Mouse (Mus musculus) neural tube, embryonic 10.5 days (tissue): ENCODE data around the gene Zic2.
A peak's percentile ranks its signal among the peaks of the same experiment; 100 is the strongest.

Experiments
- DNase-seq: peaks from one replicate; pipeline ENCODE4 v3.0.0-alpha.2; 2017; ENCODE audit warnings: low spot score; ENCODE audit errors: extremely low spot score

Gene Zic2

DNA sequence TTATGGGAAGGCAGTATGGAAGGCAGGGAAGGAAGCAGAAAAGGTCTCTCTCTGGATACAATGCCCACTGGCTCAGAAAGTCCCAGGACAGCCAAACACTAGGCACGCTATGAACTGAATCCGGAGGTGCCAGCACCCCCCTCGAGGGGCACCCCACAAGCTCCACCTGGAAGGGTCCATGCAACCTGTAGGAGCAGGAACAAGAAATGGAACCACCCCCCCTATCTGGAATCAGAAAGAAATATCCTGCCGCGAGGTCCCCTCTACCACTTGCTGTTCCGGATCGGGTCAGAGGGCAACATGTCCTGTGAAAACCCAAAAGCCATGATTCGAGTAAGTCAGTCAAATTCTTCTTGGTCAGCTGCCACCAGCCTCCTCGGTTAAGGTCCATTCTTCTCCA, 13.3 kb upstream of the Zic2 start:
- DNase-seq = peak; percentile 49

DNA sequence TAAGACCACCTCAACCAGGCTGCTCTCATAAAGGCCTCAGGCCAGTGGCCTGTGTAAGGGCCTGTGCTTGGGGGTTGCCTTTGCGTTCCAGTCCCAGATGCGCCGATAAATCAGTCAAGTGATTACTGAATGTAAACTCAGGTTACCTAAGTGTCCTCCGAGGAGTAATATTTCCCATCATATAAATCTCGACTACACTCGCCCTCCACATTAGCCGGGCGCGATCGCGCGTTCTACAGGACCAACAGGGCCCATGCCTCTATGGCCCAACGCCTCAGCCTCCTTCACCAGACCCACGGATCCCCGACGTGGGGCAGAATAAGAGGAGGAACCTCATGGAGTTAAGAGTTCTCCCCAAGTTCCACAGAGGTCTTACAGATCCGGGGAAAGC, 12.6 kb upstream of the Zic2 start:
- DNase-seq = peak; percentile 63

DNA sequence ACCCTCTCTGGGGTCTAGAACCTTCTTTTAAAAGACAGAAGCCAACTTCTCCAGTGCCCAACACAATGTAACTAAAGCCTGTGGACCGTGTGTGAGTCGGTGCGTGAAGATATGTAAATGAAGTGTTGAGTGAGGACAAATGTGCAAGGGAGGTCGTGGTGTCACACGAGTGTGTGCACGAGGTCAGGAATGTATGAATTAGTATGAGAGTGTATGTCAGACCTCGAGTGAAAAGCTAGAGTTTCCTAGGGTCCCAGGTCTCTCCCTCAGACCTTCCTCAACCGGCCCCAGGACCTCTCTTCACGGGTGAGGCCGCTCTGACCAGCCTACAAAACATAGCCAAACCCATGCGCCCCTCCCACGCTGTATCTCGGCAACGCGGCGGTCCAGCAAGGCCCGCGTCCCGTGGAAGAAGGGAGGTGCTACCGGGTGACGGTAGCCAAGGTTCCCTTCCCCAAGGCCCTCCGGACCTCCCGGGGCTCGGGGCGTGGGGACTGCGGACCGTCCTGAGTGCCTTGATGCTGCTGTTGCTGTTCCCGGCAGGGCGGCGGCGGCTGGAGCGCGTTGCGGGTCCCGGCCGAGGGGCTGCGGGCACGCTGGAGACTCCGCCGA, 12.0 kb upstream of the Zic2 start:
- peak; percentile 69 for DNase-seq

DNA sequence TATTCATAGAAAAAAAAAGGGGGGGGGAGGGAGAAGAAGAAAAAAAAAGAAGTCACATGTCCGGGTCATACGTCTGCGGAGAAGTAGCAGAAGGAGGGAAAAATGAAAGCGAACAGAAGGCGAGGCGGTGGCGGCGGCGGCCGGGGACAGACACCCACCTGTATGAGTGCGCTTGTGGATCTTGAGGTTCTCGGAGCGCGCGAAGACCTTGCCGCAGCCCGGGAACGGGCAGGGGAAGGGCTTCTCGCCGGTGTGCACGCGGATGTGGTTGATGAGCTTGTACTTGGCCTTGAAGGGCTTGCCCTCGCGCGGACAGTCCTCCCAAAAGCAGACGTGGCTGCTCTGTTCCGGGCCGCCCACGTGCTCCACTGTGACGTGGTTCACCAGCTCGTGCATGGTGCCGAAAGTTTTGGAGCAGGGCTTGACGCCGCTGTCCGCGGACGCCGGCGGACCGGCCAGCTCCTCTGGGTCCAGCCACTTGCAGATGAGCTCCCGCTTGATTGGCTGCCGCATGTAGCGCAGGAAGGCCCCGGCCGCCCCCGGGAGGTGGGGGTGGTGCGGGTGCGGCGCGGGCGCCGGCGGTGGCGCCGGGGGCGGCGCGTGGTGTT, 11.4 kb upstream of the Zic2 start:
- DNase-seq = peak; percentile 77

DNA sequence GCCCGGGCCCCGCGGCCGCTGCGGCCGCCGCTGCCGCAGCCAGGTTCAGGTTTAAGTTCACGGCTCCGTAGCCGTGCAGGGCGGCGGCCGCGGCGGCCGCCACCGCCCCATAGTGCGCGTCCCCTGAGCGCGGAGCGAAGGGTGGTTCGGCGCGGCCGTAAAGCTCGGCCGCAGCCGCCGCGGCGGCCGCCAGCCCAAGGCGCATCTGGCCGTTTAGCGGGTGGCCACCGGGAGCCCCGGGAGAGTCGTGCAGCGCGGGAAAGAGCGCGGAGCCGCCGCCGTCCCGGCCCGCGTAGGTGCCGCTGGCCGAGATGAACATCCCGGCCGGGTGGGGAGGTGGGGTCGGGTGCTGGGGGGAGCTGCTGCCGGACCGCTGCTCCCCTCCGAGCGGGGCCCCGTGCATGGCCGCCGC, 10.9 kb upstream of the Zic2 start:
- DNase-seq = no peak

DNA sequence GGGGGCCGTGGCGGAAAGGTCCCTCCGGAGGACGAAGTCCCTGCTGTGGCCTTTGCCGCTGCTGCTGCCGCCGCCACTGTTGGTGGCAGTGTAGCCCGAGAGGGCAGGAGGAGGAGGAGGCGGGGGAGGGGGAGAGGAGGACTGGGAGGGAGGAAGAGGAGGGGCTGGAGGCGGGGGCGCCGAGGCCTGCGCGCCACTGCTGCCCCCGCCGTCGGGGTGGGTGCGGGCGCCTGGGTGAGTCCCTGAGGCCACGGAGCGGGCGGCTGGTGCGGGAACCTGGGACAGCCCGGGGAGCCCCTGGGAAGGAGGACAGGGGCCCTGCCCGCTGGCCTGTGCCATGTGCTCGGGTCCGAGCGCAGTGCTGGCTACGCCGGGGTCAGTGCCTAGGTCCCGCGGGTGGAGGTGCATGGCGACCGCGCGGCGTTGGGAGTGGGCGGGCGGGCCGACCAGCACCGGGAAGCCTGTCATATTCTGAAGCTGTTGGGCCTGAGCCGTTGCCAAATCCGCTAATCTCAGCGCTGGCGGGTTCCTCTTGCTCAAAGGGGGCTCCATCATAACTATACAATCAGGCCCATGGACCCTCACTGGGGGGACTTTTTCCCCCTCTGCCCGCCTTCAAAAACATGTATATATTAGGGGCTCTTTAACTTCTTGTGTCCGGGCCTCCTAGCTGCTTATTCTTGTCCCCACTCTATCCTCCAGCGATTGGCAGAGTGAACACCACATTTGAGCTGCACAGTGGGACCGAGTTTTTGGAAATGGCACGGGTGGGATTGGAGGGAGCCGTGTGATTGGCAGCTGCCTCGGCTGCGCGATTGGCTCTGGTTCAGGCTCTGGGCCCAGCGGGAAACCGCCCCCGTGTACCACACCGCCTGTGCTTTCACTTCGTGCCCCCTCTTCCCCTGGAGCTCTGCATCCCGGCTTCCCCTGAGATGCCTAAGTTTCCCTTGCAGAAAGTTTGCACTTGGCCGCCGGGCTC, 10.2 kb upstream of the Zic2 start, which contains the start of gene Zic5:
Zic5 (minus strand) TSS at position 915 of the 979 bp plus-strand sequence.
- peak; percentile 85 for DNase-seq

DNA sequence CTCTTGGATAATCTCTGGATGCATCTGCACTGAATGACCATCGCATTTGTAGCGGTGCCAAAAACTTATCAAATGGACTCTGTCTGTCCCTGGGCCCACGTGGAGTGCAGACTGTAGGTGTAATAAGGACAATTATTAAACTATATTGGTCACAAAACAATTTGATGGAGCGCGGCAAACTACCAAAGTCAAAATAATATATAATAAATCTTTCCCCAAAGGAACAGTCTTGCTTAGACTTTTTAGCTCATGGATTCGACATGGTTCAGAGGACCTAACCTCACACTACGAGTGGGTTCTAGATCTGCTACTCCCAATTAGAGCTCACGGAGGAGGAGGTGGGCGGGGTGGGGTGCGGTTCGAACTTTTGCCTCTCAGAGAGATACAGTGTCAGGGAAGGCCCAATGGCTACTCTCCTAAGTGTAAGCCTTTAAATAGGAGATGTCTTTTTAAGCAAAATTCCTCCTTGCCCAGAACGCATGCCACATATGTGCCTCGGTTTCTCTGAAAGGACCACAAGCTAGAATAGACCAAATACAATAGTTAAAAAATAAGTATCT, 9.2 kb upstream of the Zic2 start:
- no peak for DNase-seq

DNA sequence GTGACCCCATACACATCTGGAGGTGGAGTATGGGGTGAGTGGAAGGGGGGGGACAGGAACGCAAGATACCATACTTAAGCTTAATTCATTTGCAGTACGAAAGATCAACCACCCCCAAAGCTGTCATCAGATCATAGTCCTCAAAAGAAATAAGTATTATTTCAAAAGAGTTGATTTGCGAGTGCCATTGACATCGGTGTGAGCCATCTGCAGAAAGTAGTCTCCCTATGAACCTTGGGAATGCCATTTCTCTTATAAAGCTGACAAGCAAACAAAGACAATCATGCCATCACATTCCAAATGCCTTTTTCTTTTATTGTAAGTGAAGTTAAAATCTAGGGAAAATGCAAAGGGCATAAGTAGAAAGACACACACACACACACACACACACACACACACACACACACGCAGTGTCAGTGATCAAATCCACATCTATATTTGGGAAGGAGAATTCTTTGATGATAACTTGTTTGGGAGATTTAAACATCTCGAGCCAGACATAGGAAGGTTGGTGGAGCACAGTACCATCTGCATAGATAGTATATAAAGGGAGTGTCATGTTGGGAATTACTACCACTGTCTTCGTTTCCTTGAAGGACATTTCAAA, 8.4 kb upstream of the Zic2 start:
- DNase-seq = peak; percentile 17

DNA sequence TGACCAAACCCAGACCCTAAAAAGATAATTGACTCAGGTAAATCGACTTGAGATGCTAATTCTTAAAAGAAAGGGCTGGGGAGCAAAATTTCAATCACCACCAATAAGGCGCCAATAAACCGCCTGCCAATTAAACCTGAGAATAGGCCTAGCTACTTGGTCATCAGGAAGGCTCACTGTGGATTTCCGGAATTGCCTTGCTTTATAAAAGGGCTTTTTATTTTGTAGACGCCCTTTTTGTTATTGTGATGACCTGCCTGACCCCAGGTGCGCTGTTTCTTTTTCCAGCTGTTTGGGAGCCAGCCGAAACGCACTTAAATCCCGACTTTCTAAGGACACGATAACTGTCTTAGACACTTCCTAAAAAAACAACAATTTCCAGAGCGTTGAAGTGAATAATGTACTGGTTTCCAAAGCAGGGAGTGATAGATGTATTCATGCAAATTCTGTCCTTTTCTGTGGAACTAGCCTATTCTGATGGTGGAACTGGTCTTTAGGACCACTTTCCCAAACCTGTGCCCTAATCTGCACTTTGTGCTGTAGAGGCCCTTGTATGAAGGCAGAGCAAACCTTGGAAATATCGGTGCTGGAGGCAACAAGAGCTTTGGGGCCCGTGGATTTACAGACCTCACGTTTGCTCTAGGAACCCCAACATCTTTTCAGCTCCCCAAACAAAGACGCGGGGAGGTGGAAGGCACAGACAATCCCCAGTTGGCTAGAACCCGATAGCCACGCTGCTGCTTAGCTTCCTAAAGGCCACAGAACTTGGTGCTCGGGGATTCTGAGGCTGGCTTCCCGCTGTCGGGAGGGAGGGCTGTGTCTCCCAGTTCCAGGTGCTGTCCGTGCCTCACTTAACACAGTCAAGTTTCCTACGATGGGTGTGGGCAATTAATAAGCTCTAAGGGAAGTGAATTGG, 7.1 kb upstream of the Zic2 start:
- peak; percentile 71 for DNase-seq

DNA sequence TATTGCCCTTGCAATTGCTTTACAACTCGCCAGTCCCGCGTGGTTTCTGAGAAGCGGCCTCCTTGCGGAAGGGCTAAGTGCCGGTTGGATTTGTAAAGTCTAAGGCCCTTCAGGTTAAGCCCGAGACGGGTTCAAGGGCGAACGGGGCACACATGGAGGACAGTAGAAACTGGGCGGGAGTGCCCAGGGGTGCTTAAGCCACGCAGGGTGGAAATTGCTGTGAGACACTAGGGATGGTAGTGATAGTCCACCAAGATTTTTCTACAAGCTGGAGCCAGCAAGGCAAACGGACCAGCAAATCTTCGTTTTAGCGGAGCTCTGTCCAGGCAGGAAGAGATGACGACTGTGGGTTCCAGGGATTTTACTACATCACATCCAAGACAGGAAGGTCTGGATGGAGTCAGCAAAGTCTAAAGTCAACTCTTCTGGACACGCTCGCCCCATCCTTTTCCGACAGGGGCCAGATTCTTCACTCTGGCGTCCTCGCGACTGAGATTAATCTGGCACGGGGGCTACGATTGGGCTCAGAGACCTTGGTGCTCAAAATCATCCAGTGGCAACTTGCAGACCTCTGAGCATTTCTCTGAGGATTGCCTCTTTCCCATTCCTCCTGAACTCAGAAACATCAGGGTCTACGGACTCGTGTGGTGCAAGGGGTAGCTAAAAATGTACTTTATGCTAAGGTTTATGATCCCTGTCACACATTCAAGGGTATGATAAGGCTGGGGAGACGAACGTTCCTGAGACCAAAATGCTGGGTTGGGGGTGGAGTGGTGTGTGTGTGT, 6.1 kb upstream of the Zic2 start:
- DNase-seq = peak; percentile 76

DNA sequence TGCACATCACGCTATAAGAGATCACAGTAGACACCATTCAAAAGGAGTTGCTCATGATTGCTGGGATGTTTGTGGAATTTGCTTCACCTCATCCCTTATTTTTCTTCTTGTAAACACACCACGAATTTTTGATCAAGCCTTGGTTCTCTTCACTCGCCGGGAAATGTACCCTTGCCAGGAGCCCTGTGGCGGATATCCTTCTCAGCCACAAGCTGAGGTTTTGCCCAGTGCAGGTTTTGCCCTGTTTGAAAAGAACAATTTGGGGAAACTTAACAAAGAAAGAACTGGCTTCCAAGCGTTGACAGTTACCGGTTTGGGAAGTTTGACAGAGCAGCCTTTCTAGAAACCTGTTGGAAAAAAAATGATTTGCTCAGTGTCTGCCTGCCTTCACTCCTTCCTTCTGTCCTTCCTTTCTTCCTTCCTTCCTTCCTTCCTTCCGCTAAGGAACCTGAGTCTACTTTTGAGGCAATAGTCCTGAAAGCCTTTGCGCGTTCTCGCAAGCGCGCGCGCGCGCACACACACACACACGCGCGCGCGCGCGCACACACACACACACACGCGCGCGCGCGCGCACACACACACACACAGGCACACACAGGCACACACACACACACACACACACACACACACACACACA, 3.7 kb upstream of the Zic2 start:
- DNase-seq = peak; percentile 49

DNA sequence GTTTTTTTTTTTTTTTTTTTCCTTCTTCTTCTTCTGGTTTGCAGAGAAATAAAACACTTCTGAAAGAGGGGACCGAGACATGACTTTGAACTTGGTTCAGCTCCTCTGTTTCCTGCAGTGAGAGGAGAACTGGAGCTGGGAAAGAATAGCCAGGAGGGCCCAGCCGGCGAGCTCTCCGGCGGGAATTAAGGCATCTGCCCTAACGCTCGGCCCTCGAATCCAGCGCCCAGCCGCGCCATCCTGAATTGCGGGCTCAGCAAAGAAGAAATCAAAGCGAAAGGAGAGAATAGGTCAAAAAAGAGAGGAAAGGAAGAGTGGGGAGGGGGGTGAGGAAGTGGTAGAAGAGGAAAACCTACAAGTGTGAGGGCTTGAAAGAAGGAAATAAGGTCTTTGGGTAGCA, 3.1 kb upstream of the Zic2 start:
- DNase-seq = peak; percentile 62

DNA sequence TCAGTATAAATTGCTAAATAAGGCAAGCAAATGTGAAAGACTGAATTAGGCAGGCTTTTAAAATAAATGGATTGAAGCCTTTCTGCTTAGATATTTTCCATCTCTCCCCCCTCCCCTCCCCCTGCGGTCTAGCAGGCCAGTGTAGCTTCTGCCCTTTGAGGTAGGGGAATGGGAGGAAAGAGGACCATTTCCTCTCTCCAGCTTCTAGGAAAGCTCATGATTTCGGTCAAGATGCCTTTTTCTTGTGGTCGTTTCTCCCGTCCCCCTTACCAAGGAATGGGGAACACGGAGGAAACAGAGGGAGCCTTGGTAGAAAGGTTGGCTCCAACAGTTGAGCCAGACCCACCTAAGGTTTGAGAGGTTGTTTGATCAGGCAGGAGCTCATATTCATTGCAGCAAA, 2.6 kb upstream of the Zic2 start:
- DNase-seq = peak; percentile 40

DNA sequence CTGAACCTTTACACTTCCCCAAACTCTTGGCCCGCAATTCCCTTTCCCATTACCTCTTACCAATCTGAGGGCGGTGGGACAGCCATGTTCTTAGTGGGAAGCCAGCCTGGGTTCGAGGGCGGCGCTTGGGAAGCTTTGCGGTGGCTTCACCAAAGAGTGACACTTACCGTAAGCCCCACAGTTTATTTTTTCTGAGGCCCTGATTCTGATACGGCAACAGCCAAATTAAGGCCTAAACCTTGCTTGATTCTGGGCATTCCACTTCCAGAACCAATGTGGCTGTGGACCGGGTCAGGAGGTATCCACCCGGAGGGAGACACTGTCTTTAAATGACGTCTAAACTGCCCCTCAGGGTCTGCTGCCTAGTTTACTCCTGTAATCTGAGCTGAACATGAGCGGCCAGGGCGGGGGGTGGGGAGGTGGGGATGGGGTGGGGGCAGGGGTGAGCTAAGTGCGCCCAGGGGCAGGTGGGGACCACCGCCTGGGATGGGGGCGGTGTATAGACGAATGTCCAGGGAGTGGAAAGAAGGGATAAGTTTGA, 2.0 kb upstream of the Zic2 start:
- peak; percentile 61 for DNase-seq

DNA sequence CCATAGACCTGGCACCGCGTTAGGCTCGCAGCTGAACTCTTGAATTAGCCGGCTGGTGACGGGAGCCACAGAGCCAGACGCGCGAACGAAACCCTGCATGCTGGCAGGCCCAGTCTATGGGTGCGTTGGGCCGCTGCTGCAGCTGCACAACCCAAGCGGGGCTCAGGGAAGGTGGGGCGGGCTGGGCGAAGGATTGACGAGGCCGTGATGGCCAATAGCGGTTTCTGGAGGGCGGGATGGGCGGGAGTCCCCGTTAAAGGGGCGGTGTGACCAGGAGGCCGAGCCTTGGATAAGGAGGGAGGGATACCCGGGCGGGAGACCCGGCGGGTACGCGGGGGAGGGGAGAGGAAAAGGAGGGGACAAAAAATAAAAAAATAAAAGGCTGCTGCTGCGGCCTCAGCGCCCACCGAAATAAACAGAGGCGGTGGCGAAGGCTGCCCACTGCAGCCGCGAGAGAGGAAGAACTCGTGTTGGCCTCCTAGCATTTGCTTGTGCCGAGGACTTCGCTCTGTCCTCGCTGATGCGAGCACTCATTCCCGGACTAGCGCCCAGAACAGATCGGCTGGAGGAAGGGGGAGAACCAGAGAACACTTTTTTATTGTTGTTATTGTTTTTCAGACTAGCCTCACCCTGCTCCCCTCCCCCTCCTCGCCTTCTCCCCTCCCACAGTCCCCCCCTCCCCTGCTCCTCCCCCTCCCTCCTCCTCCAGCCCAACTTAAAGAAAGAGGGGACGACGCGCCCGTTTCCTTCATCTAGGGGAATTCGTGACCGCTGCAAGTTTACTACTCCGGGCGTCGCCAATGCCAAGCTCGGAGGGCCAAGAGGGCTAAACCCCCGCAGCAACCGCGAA, 969 bp upstream of the Zic2 start:
- DNase-seq = peak; percentile 88

DNA sequence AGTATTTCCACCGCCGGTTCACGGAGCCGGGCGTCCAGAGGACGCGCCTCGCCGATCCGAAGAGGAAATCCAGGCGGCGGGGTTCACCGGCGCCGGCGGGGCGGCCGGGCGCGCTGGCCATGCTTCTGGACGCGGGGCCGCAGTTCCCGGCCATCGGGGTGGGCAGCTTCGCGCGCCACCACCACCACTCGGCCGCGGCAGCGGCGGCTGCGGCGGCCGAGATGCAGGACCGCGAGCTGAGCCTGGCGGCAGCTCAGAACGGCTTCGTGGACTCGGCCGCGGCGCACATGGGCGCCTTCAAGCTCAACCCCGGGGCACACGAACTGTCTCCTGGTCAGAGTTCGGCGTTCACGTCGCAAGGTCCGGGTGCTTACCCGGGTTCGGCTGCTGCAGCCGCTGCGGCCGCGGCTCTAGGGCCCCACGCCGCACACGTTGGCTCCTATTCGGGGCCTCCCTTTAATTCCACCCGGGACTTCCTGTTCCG, 364 bp downstream of the Zic2 start:
- DNase-seq = peak; percentile 76

DNA sequence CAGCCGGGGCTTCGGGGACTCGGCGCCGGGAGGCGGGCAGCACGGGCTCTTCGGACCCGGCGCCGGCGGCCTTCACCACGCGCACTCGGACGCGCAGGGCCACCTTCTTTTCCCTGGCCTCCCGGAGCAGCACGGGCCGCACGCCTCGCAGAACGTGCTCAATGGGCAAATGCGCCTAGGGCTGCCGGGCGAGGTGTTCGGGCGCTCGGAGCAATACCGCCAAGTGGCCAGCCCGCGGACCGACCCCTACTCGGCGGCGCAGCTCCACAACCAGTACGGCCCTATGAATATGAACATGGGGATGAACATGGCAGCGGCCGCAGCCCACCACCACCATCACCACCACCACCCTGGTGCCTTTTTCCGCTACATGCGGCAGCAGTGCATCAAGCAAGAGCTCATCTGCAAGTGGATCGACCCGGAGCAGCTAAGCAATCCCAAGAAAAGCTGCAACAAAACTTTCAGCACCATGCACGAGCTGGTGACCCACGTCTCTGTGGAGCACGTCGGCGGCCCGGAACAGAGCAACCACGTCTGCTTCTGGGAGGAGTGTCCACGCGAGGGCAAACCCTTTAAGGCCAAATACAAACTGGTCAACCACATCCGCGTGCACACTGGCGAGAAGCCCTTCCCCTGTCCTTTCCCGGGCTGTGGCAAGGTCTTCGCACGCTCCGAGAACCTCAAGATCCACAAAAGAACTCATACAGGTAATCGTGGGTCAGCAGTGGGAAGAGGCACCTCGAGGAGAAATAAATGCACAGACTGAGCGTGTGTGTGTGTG, 996 bp downstream of the Zic2 start:
- DNase-seq = peak; percentile 77
